Mouse (Mus musculus): ENCODE data around the gene Aldh5a1. TPM values are rescaled to one million over a fixed set of nuclear protein-coding genes. Genes with fewer than 3 reads are reported as not detected.

The Aldh5a1 gene
- polyA plus RNA-seq, 1 experiment from 2014 or later = 8.0 TPM

GRCm38 (mm10) chr13:24914915-24915314 is 22.5 kb downstream of the Aldh5a1 start:
- WGBS = 89% methylated on average over 4 of the region's 4 CpGs
- ATAC-seq (ENCODE audit: low FRiP score, low TSS enrichment) = no peak

GRCm38 (mm10) chr13:24913576-24913975 is 23.9 kb downstream of the Aldh5a1 start:
- Histone ChIP-seq H3K27me3 (ENCODE audit: insufficient read depth, low read length) (no peaks in the 10 kb centered on the region), H3K4me3 (ENCODE audit: low read length) (no peak overlapping the region), H3K4me2 (replicated peaks; ENCODE audit: low read depth, low read length) (no peak overlapping the region), H3K9ac (replicated peaks; ENCODE audit: low read length) (no peak overlapping the region), H3K27ac (ENCODE audit: low read length) (no peak overlapping the region), H3K9me3 (ENCODE audit: low read length) (no peaks in the 10 kb centered on the region), H3K36me3 (ENCODE audit: insufficient read depth, low read length) (peaks cover 10% of the 10 kb centered on the region; the same call in 1 of the 2 replicates), H3K4me1 (ENCODE audit: insufficient read depth, low read length) (no peaks in the 10 kb centered on the region)
- no peak for ATAC-seq (ENCODE audit: low FRiP score, low TSS enrichment)
- 78% methylated on average over 7 of the region's 7 CpGs for WGBS

More at GRCm38 (mm10) chr13:24914915-24915314, 22.5 kb downstream of the Aldh5a1 start:
- Histone ChIP-seq H3K4me2 (replicated peaks; ENCODE audit: low read depth, low read length) (no peak overlapping the region), H3K9ac (replicated peaks; ENCODE audit: low read length) (no peak overlapping the region), H3K4me3 (ENCODE audit: low read length) (no peak overlapping the region), H3K27me3 (ENCODE audit: insufficient read depth, low read length) (no peaks in the 10 kb centered on the region), H3K9me3 (ENCODE audit: low read length) (no peaks in the 10 kb centered on the region), H3K4me1 (ENCODE audit: insufficient read depth, low read length) (no peaks in the 10 kb centered on the region), H3K36me3 (ENCODE audit: insufficient read depth, low read length) (peaks cover 18% of the 10 kb centered on the region; the same call in 1 of the 2 replicates), H3K27ac (ENCODE audit: low read length) (no peak overlapping the region)

DNA sequence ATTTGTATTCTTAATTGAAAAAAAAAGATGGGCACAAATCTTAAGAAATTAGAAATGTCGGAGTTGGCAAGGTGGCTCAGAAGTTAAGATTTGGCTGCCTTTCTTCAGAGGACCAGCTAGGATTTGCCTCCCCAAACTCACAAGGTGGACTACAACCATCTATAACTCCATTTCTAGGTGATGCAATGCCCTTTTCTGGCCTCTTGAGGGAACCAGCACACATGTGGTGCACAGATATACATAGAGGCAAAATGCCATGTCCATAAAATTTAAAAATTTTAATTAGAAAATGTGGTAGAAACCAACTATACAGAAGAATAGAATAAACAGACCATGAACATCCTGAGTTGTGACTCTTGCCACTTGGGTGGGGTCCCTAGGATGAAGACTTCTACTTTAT is 28.3 kb downstream of the Aldh5a1 start:
- no peak overlapping the region for H3K27ac ChIP-seq (ENCODE audit: low read length)
- H3K27me3 ChIP-seq (ENCODE audit: insufficient read depth, low read length) = no peaks in the 10 kb centered on the region
- 0 out of 2 replicates have a peak, but pooled peaks cover 4% of the 10 kb centered on the region for H3K36me3 ChIP-seq (ENCODE audit: insufficient read depth, low read length)
- WGBS = 97% methylated on average over 1 of the region's 1 CpGs
- no peak overlapping the region for H3K4me2 ChIP-seq (replicated peaks; ENCODE audit: low read depth, low read length)
- H3K9me3 ChIP-seq (ENCODE audit: low read length) = no peaks in the 10 kb centered on the region
- no peak overlapping the region for H3K9ac ChIP-seq (replicated peaks; ENCODE audit: low read length)
- H3K4me1 ChIP-seq (ENCODE audit: insufficient read depth, low read length) = no peaks in the 10 kb centered on the region
- no peak overlapping the region for H3K4me3 ChIP-seq (ENCODE audit: low read length)
- ATAC-seq (ENCODE audit: low FRiP score, low TSS enrichment) = no peak

DNA sequence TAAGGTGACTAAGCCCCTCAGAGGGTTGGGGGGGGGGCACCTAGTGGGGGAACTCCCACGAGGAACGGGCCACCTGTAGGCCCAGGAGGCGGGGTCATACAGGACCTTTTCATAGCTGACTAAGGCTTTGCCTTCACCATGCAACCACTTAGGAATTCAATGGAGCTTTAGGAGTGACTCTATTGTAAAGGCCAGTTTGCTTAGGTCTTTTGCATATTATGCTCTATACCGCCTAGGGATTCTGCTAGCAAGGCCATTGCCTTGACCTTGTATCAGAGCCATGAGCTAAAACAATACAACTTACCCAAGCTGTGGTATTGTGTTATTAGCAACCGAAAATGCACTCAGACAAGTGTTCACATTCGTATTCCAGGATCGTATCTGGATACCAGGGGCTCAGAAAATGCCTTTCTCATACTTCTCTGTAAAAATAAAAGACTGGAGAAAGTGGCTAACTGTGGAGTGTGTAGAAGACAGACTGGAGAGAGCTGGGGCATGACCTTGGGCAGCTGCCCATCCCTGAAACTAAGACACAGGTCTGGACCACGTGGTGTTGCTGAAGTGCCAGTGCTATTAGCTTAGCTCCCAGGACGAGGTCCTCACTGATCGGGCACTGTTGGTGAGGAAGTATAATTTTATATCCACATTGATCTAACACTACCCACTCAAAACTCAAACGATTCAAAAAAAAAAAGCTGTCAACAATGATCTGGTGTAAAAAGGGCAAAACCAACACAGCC is 30.5 kb downstream of the Aldh5a1 start:
- H3K4me1 ChIP-seq (ENCODE audit: insufficient read depth, low read length) = no peaks in the 10 kb centered on the region
- 79% methylated on average over 11 of the region's 11 CpGs for WGBS
- no peaks in the 10 kb centered on the region for H3K36me3 ChIP-seq (ENCODE audit: insufficient read depth, low read length)
- H3K4me3 ChIP-seq (ENCODE audit: low read length) = no peak overlapping the region
- no peaks in the 10 kb centered on the region for H3K9me3 ChIP-seq (ENCODE audit: low read length)
- H3K9ac ChIP-seq (replicated peaks; ENCODE audit: low read length) = no peak overlapping the region
- no peak overlapping the region for H3K27ac ChIP-seq (ENCODE audit: low read length)
- no peak for ATAC-seq (ENCODE audit: low FRiP score, low TSS enrichment)
- no peaks in the 10 kb centered on the region for H3K27me3 ChIP-seq (ENCODE audit: insufficient read depth, low read length)
- H3K4me2 ChIP-seq (replicated peaks; ENCODE audit: low read depth, low read length) = no peak overlapping the region

GRCm38 (mm10) chr13:24905422-24905821 is 32.0 kb downstream of the Aldh5a1 start:
- Histone ChIP-seq H3K27me3 (ENCODE audit: insufficient read depth, low read length) (no peaks in the 10 kb centered on the region), H3K4me2 (replicated peaks; ENCODE audit: low read depth, low read length) (no peak overlapping the region), H3K9ac (replicated peaks; ENCODE audit: low read length) (no peak overlapping the region), H3K4me3 (ENCODE audit: low read length) (no peak overlapping the region), H3K4me1 (ENCODE audit: insufficient read depth, low read length) (no peaks in the 10 kb centered on the region), H3K27ac (ENCODE audit: low read length) (no peak overlapping the region), H3K36me3 (ENCODE audit: insufficient read depth, low read length) (no peaks in the 10 kb centered on the region), H3K9me3 (ENCODE audit: low read length) (no peaks in the 10 kb centered on the region)
- 86% methylated on average over 12 of the region's 12 CpGs for WGBS
- no peak for ATAC-seq (ENCODE audit: low FRiP score, low TSS enrichment)

GRCm38 (mm10) chr13:24903412-24903811 is 34.0 kb downstream of the Aldh5a1 start:
- Histone ChIP-seq H3K4me1 (ENCODE audit: insufficient read depth, low read length) (no peaks in the 10 kb centered on the region), H3K27me3 (ENCODE audit: insufficient read depth, low read length) (no peaks in the 10 kb centered on the region), H3K27ac (ENCODE audit: low read length) (no peak overlapping the region), H3K36me3 (ENCODE audit: insufficient read depth, low read length) (no peaks in the 10 kb centered on the region), H3K4me2 (replicated peaks; ENCODE audit: low read depth, low read length) (no peak overlapping the region), H3K9ac (replicated peaks; ENCODE audit: low read length) (no peak overlapping the region), H3K9me3 (ENCODE audit: low read length) (no peaks in the 10 kb centered on the region), H3K4me3 (ENCODE audit: low read length) (no peak overlapping the region)
- 80% methylated on average over 6 of the region's 6 CpGs for WGBS
- no peak for ATAC-seq (ENCODE audit: low FRiP score, low TSS enrichment)

- WGBS = 73% methylated on average over 2 of the region's 2 CpGs
- no peaks in the 10 kb centered on the region for H3K36me3 ChIP-seq (ENCODE audit: insufficient read depth, low read length)
- H3K27ac ChIP-seq (ENCODE audit: low read length) = no peak overlapping the region
- H3K4me1 ChIP-seq (ENCODE audit: insufficient read depth, low read length) = no peaks in the 10 kb centered on the region
- no peaks in the 10 kb centered on the region for H3K9me3 ChIP-seq (ENCODE audit: low read length)
- H3K4me2 ChIP-seq (replicated peaks; ENCODE audit: low read depth, low read length) = no peak overlapping the region
- no peaks in the 10 kb centered on the region for H3K27me3 ChIP-seq (ENCODE audit: insufficient read depth, low read length)
- no peak for ATAC-seq (ENCODE audit: low FRiP score, low TSS enrichment)
- H3K9ac ChIP-seq (replicated peaks; ENCODE audit: low read length) = no peak overlapping the region
- no peak overlapping the region for H3K4me3 ChIP-seq (ENCODE audit: low read length)
Measured at GRCm38 (mm10) chr13:24901916-24902315, 35.5 kb downstream of the Aldh5a1 start.

- Histone ChIP-seq H3K27me3 (ENCODE audit: insufficient read depth, low read length) (no peaks in the 10 kb centered on the region), H3K9ac (replicated peaks; ENCODE audit: low read length) (no peak overlapping the region), H3K36me3 (ENCODE audit: insufficient read depth, low read length) (no peaks in the 10 kb centered on the region), H3K9me3 (ENCODE audit: low read length) (no peaks in the 10 kb centered on the region), H3K4me1 (ENCODE audit: insufficient read depth, low read length) (no peaks in the 10 kb centered on the region), H3K4me2 (replicated peaks; ENCODE audit: low read depth, low read length) (no peak overlapping the region), H3K27ac (ENCODE audit: low read length) (no peak overlapping the region), H3K4me3 (ENCODE audit: low read length) (no peak overlapping the region)
- WGBS = 79% methylated on average over 2 of the region's 2 CpGs
- ATAC-seq (ENCODE audit: low FRiP score, low TSS enrichment) = no peak
Measured at GRCm38 (mm10) chr13:24893880-24894279, 43.6 kb downstream of the Aldh5a1 start.

GRCm38 (mm10) chr13:24892516-24892915 is 44.9 kb downstream of the Aldh5a1 start:
- H3K36me3 ChIP-seq (ENCODE audit: insufficient read depth, low read length) = no peaks in the 10 kb centered on the region
- H3K4me1 ChIP-seq (ENCODE audit: insufficient read depth, low read length) = no peaks in the 10 kb centered on the region
- H3K4me2 ChIP-seq (replicated peaks; ENCODE audit: low read depth, low read length) = no peak overlapping the region
- no peak for ATAC-seq (ENCODE audit: low FRiP score, low TSS enrichment)
- H3K9ac ChIP-seq (replicated peaks; ENCODE audit: low read length) = no peak overlapping the region
- no peaks in the 10 kb centered on the region for H3K27me3 ChIP-seq (ENCODE audit: insufficient read depth, low read length)
- H3K9me3 ChIP-seq (ENCODE audit: low read length) = no peaks in the 10 kb centered on the region
- 88% methylated on average over 3 of the region's 3 CpGs for WGBS
- H3K4me3 ChIP-seq (ENCODE audit: low read length) = no peak overlapping the region
- no peak overlapping the region for H3K27ac ChIP-seq (ENCODE audit: low read length)

DNA sequence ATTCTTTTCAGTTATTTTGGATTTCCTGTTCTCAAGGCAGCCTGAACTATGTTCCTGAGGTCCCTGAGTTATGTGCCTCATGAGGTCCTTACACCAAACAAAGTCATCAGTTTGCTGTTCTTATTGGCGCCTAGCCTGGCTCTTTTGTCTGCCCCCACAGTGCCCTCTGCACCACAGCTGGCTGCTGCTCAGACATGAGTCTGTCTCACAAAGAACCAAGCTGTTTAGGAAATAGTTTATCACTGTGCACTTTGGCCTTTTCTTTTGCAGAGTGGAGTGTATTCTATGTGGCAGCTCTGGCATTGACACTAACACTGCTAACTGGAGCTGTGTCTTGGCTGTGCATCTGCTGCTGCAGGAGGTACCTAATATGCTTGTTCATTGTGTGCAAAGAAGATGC is 47.9 kb downstream of the Aldh5a1 start:
- Histone ChIP-seq H3K4me3 (ENCODE audit: low read length) (no peak overlapping the region), H3K27me3 (ENCODE audit: insufficient read depth, low read length) (no peaks in the 10 kb centered on the region), H3K9me3 (ENCODE audit: low read length) (peaks cover 5% of the 10 kb centered on the region; the same call in 1 of the 2 replicates), H3K4me1 (ENCODE audit: insufficient read depth, low read length) (no peaks in the 10 kb centered on the region), H3K27ac (ENCODE audit: low read length) (no peak overlapping the region), H3K9ac (replicated peaks; ENCODE audit: low read length) (no peak overlapping the region), H3K36me3 (ENCODE audit: insufficient read depth, low read length) (no peaks in the 10 kb centered on the region), H3K4me2 (replicated peaks; ENCODE audit: low read depth, low read length) (no peak overlapping the region)
- ATAC-seq (ENCODE audit: low FRiP score, low TSS enrichment) = no peak
- WGBS = 31% methylated on average over 1 of the region's 1 CpGs
